Mouse (Mus musculus) limb, embryonic 11.5 days (tissue): ENCODE results near the gene Abr. TPM values are rescaled to one million over a fixed set of nuclear protein-coding genes. Genes with fewer than 3 reads are reported as not detected.

Experiments
- ATAC-seq: fragments of 200-750 bp; cut with Nextera tagmentation; 2 replicates; pipeline ENCODE4 v1.8.0; 2017; ENCODE audit warnings: low read depth; ENCODE audit not compliant: insufficient number of reproducible peaks, low FRiP score, low TSS enrichment
- DNase-seq: peaks from one replicate; pipeline ENCODE4 v3.0.0-alpha.2; 2015; ENCODE audit warnings: low spot score
- H3K27ac ChIP-seq: fragments of 300-500 bp; sonication (generic); replicated peaks from 2 replicates; pipeline ENCODE4 v1.5.1; 2014; ENCODE audit warnings: low read depth, mild to moderate bottlenecking, low read length
- H3K27me3 ChIP-seq: fragments of 300-500 bp; sonication (generic); 2 replicates; pipeline ENCODE4 v1.6.1; 2014; ENCODE audit warnings: mild to moderate bottlenecking, low read length, mixed read lengths; ENCODE audit not compliant: control insufficient read depth, insufficient read depth
- H3K36me3 ChIP-seq: fragments of 300-500 bp; sonication (generic); 2 replicates; pipeline ENCODE4 v1.6.1; 2014; ENCODE audit warnings: mild to moderate bottlenecking, low read length, moderate library complexity, mixed read lengths; ENCODE audit not compliant: control insufficient read depth, insufficient read depth
- H3K4me1 ChIP-seq: fragments of 300-500 bp; sonication (generic); 2 replicates; pipeline ENCODE4 v1.6.1; 2014; ENCODE audit warnings: low read length, mixed read lengths; ENCODE audit not compliant: control insufficient read depth, insufficient read depth
- H3K4me2 ChIP-seq: fragments of 300-500 bp; sonication (generic); 2 replicates; pipeline ENCODE4 v1.6.1; 2014; ENCODE audit warnings: low read depth, mild to moderate bottlenecking, moderate library complexity; ENCODE audit not compliant: severe bottlenecking
- H3K4me3 ChIP-seq: fragments of 300-500 bp; sonication (generic); 2 replicates; pipeline ENCODE4 v1.5.1; 2014; ENCODE audit warnings: low read depth, low read length
- H3K9ac ChIP-seq: fragments of 300-500 bp; sonication (generic); 2 replicates; pipeline ENCODE4 v1.6.1; 2014; ENCODE audit warnings: mild to moderate bottlenecking, low read length
- H3K9me3 ChIP-seq: fragments of 300-500 bp; sonication (generic); 2 replicates; pipeline ENCODE4 v1.6.1; 2016; ENCODE audit warnings: low read length; ENCODE audit not compliant: control insufficient read depth
- WGBS: fragments of 180-500 bp; shearing (Covaris S2); extraction: QIAGEN DNeasy Blood & Tissue Kit; methylation state at CpG from one replicate; pipeline ENCODE4 v1.1.7; 2014; 5-methylcytosine and 5-hydroxymethylcytosine counted together
- polyA plus RNA-seq: library from polyadenylated mRNA; unstranded; fragments of >200 nt; fragmentation: Nextera tagmentation; extraction: Ambion mirVana; gene quantifications from 2 replicates; pipeline ENCODE4 v1.2.1, GENCODE M21; 2014

The Abr gene
- polyA plus RNA-seq, 1 experiment from 2014 or later, result 45.2 TPM

DNA sequence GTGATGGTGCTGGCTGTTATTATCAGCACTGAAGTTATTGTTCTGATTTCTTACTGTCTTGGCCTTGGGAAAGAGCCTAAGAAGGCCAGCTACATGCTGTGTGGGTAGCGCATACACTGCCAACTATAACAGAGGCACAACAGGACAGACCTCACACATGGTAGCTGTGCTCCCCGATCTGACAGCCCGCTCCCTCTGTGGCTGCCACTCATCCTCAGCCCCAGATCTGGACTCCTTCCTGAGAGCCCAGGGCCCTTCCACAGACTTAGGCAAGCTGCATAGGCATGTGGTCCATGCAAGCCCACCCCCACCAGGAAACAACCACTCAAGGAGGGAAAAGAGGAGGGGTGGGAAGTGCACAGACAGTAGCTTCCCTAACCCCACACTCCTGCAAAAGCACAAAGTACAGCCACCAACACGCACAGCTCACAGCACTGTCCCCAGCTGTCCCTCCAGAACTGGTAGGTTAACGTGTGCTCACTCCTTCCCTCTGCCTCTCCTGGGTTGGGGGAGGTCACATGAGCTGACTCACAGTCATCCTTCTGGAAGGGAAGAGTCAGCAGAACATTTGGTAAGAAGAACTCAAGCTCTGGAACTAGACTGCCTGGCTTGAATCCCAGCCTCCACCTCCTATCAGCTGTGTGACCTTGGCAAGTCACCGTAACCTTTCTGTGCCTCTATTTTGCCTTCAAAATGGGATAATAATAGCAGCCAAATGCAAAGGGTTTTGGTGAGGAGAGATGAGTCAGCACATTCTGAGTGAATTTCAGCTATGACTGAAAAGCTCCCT lies 92.6 kb downstream of the Abr start:
- WGBS, result 66% methylated on average over 6 of the region's 6 CpGs
- Histone ChIP-seq H3K4me1 (peaks cover 32% of the 10 kb centered on the region), H3K4me2 (no peak overlapping the region), H3K9me3 (no peaks in the 10 kb centered on the region), H3K27me3 (no peaks in the 10 kb centered on the region), H3K9ac (no peak overlapping the region), H3K4me3 (no peak overlapping the region), H3K36me3 (no peaks in the 10 kb centered on the region), H3K27ac (no peak overlapping the region)
- DNase-seq, result no peak
- ATAC-seq, result no peak

DNA sequence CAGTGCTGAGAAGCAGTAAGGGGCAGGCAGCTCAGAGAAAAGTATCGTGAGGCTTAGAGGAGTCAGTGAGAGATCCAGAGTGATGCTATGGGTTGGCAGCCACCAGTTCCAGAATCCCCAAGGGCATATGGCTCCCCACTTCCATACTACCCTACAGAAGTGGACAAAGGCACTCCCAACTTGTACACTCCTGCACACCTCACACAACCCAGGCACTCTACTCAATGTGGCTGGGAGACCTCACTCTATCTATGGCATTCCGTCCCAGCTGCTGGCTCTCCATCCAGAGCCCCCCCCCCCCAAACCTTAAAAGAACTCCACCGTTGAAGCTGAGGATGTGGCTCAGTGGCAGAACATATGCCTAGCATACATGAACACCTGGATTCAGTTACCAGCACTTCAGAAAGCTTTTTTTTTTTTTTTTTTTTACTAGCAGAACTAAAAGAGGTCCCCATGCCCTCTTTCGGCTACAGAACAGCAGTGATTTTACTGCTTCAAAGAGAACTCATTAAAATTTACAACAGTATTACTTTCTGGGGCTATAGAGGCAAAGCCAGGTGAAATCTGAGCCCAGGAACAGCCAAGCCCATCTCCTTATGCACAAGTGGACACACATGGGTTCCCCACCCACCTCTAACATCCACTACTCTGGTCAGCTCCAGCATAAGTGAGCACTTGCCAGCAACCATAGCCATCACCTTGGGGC lies 96.3 kb downstream of the Abr start:
- ATAC-seq (peak; percentile 70), DNase-seq (peak; percentile 68)
- Histone ChIP-seq H3K9ac (no peak overlapping the region), H3K9me3 (no peaks in the 10 kb centered on the region), H3K4me3 (no peak overlapping the region), H3K27ac (peak overlapping the region; percentile 38), H3K4me2 (peak overlapping the region; percentile 10; the same call in 1 of the 2 replicates), H3K4me1 (peaks cover 43% of the 10 kb centered on the region), H3K36me3 (no peaks in the 10 kb centered on the region), H3K27me3 (no peaks in the 10 kb centered on the region)
- 17% methylated on average over 4 of the region's 4 CpGs for WGBS

DNA sequence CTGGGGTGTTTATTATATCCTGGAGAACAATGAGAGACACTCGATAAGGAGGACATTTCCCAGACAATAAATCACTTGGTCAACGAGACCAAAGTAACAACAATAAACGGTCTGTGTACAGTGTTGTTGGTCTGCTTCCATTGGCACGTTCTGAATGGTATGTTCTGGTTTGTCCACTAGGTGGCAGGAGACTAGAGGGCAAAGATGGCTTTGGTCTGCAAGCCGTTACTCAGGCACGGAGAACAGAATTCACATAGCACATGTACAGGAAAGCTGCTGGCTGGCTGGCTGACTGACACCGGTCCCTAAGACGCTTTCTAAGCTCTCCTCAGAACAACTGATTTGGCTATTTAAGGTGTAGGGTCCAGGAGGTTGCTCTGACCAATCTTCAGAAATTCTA lies 97.2 kb downstream of the Abr start:
- H3K4me1 ChIP-seq, result peaks cover 43% of the 10 kb centered on the region
- peak; percentile 81 for DNase-seq
- no peak overlapping the region for H3K4me3 ChIP-seq
- no peak overlapping the region for H3K4me2 ChIP-seq
- no peaks in the 10 kb centered on the region for H3K27me3 ChIP-seq
- no peak overlapping the region for H3K9ac ChIP-seq
- 9% methylated on average over 8 of the region's 8 CpGs for WGBS
- H3K27ac ChIP-seq, result no peak overlapping the region
- peaks cover 2% of the 10 kb centered on the region; the same call in 1 of the 2 replicates for H3K36me3 ChIP-seq
- ATAC-seq, result no peak
- H3K9me3 ChIP-seq, result no peaks in the 10 kb centered on the region

DNA sequence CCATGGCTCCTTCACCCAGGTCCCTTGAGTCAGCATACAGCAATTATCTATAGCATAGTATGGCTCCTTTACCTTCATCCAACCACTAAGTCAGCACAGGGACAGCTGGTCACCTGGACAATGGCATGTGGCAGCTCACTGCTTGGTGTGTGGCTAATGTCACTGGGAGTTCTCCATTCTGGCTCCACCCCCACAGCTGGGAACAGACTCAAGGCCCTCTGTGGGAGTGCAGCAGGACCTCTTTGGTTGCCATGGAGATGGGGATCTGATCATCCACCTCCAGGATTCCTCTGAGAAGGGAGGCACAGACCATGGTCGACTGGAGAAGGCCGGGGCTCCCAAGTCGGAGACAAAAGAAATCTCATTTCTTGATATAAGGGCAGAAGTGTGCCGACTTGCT lies 98.8 kb downstream of the Abr start:
- H3K27me3 ChIP-seq, result no peaks in the 10 kb centered on the region
- H3K4me2 ChIP-seq, result no peak overlapping the region
- DNase-seq (peak; percentile 58), ATAC-seq (peak; percentile 27; the same call in 1 of the 2 replicates)
- no peak overlapping the region for H3K9ac ChIP-seq
- no peak overlapping the region for H3K4me3 ChIP-seq
- 46% methylated on average over 4 of the region's 4 CpGs for WGBS
- peaks cover 2% of the 10 kb centered on the region; the same call in 1 of the 2 replicates for H3K36me3 ChIP-seq
- peak overlapping the region; percentile 25; the same call in 1 of the 2 replicates for H3K27ac ChIP-seq
- peaks cover 32% of the 10 kb centered on the region for H3K4me1 ChIP-seq
- no peaks in the 10 kb centered on the region for H3K9me3 ChIP-seq

DNA sequence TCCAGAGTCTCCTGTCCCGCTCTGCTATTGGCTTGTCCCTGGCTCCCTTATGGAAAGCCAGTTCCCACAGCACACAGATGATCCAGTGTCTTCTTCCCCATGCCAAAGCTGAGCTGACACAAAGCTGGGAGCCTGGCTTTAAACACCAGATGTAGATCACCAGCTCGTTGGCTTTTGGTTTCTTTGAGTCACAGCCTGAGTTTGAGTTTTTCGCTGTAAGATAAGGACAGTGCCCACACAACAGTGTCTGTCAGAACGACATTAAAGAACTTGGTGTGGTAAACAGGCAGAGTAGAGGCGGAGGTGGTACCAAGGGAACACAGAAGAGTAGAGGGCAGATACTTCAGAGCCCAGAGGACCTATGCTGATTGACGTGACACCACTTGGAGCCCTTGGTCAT lies 101.2 kb downstream of the Abr start:
- no peak overlapping the region for H3K9ac ChIP-seq
- ATAC-seq, result no peak
- 86% methylated on average over 6 of the region's 6 CpGs for WGBS
- peaks cover 2% of the 10 kb centered on the region; the same call in 1 of the 2 replicates for H3K36me3 ChIP-seq
- no peak for DNase-seq
- peaks cover 24% of the 10 kb centered on the region for H3K4me1 ChIP-seq
- no peak overlapping the region for H3K27ac ChIP-seq
- H3K4me3 ChIP-seq, result no peak overlapping the region
- H3K4me2 ChIP-seq, result no peak overlapping the region
- no peaks in the 10 kb centered on the region for H3K27me3 ChIP-seq
- H3K9me3 ChIP-seq, result no peaks in the 10 kb centered on the region

DNA sequence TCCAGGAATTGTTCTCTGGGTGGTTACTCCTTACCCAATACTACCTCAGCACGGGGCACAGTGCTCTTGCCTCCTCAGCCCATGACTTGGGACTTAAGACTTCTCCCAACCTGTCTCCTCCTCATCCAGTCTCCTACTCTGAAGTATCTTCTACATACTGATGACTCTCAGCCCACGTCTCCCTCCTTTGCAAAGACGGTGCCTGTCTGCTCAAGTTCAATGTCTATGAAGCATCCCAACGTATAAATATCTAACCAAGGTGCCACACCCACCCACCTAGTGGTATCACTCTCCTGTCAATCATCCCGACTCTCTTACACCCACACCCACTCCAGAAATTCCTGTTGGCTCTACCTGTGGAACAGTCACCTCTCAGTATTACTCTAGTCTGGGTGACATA lies 103.5 kb downstream of the Abr start:
- Histone ChIP-seq H3K9ac (no peak overlapping the region), H3K27me3 (no peaks in the 10 kb centered on the region), H3K4me1 (peaks cover 16% of the 10 kb centered on the region), H3K4me2 (no peak overlapping the region), H3K27ac (no peak overlapping the region), H3K4me3 (no peak overlapping the region), H3K9me3 (no peaks in the 10 kb centered on the region), H3K36me3 (peaks cover 2% of the 10 kb centered on the region; the same call in 1 of the 2 replicates)
- no peak for DNase-seq
- no peak for ATAC-seq
- 89% methylated on average over 5 of the region's 5 CpGs for WGBS

DNA sequence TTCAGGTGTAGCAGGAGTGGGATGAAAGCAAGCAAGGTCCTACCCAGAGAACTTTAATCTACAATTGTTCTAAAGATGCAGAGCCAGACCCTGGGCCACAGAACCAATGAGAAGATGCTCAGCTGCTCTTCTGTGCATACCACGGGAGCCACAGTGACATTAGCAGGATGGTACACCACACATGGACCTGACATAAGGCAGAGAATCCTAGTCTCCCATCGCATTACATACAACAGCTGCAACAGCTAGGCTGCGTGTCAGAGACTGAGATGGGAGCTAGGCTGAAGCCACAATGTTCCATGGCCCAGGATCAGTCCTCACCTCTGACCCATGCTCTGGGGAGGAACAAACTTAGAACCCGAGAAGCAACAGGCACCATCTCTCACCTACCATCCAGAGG lies 104.0 kb downstream of the Abr start:
- no peak overlapping the region for H3K27ac ChIP-seq
- no peaks in the 10 kb centered on the region for H3K27me3 ChIP-seq
- H3K4me1 ChIP-seq, result peaks cover 11% of the 10 kb centered on the region
- H3K9ac ChIP-seq, result no peak overlapping the region
- no peaks in the 10 kb centered on the region for H3K9me3 ChIP-seq
- WGBS, result 91% methylated on average over 4 of the region's 4 CpGs
- DNase-seq (no peak), ATAC-seq (no peak)
- peaks cover 2% of the 10 kb centered on the region; the same call in 1 of the 2 replicates for H3K36me3 ChIP-seq
- no peak overlapping the region for H3K4me2 ChIP-seq
- no peak overlapping the region for H3K4me3 ChIP-seq

DNA sequence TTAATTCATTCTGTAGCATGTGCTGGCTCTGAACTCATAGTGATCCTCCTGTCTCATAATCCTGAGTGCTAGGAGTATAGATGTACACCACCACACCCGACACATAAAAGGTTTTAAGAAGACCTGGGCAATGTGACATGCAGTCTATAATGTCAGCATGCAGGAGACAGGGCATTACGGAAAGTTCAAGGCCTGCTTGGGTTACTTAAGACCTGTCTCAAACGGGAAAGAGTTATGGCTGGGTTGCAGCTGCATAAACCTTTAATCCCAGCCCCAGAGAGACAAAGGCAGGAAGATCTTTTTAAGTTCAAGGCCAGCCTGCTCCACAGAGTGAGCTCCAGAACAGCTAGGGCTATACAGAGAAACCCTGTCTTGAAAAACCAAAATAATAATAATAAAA lies 105.2 kb downstream of the Abr start:
- Histone ChIP-seq H3K27ac (no peak overlapping the region), H3K9me3 (no peaks in the 10 kb centered on the region), H3K4me2 (no peak overlapping the region), H3K27me3 (no peaks in the 10 kb centered on the region), H3K9ac (no peak overlapping the region), H3K4me1 (peaks cover 8% of the 10 kb centered on the region), H3K4me3 (no peak overlapping the region), H3K36me3 (peaks cover 2% of the 10 kb centered on the region; the same call in 1 of the 2 replicates)
- DNase-seq (no peak), ATAC-seq (no peak)
- WGBS, result 61% methylated on average over 3 of the region's 3 CpGs
